Mouse (Mus musculus): Measurements from ENCODE around the gene Klhl6. TPM values are rescaled to one million over a fixed set of nuclear protein-coding genes. Genes with fewer than 3 reads are reported as not detected.

The Klhl6 gene
- polyA plus RNA-seq, 1 experiment from 2014 or later, result 7.9 TPM

DNA sequence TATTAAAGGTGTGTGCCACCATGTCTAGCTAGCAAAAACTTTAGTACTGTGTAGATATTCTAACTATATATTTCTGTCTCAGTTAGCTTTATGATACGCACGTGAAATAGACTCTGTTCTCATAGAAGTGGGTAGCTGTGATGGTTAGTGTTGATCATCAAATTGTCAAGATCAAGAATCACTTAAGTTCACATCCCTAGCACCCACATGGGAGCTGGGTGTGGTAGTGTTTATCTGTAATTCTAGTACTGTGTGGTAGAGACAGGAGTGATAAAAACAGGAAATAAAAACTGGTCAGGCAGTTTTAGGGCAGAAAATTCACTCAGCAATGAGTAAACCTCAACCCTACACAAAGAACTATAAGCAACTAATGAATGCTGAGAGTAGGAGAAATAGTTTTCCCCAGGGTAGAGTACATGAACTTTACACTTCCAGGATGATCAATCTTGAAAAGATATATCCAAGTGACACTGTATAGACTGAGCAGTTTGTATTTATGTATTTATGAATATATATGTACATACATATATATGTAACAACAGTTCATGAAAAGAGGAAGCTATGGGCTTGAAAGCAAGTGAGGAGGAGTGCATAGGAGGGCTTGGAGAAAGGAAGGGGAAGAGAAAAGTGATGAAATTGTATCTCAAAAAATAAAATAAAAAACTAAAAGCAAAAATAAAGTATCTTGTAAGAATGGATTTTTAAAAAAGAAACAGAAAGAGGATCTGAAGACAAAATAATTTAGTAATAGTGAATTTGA, 2.2 kb upstream of the Klhl6 start:
- H3K9ac ChIP-seq, result no peak overlapping the region
- H3K27me3 ChIP-seq, result no peaks in the 10 kb centered on the region
- no peak overlapping the region for H3K27ac ChIP-seq
- no peak for ATAC-seq (ENCODE audit: insufficient number of reproducible peaks, low FRiP score, low TSS enrichment, low read depth)
- H3K4me2 ChIP-seq, result no peak overlapping the region
- H3K4me1 ChIP-seq, result no peaks in the 10 kb centered on the region
- H3K36me3 ChIP-seq, result no peaks in the 10 kb centered on the region
- 88% methylated on average over 2 of the region's 2 CpGs for WGBS
- no peak overlapping the region for H3K4me3 ChIP-seq
- no peaks in the 10 kb centered on the region for H3K9me3 ChIP-seq

DNA sequence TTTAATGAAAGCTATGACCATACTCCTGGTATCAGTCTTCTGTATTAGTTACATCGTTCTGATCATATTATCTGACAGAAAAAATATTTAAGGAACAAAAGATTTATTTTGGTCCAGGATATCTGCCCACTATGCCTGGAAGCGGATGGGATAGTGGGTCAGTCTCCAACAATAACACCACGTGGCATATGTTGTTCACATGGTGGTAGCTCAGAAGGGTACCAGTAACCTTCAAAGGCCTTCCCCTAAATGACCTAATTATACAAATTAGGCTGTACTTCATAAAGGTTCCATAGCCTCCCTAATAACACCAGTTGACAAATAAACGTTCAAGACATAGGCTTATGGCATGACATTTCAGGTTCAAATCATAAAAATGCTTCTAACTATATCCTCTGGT, 722 bp upstream of the Klhl6 start:
- H3K27ac ChIP-seq, result no peak overlapping the region
- no peak overlapping the region for H3K4me2 ChIP-seq
- no peaks in the 10 kb centered on the region for H3K9me3 ChIP-seq
- no peak overlapping the region for H3K9ac ChIP-seq
- no peak for ATAC-seq (ENCODE audit: insufficient number of reproducible peaks, low FRiP score, low TSS enrichment, low read depth)
- H3K27me3 ChIP-seq, result no peaks in the 10 kb centered on the region
- no peaks in the 10 kb centered on the region for H3K4me1 ChIP-seq
- WGBS, result 65% methylated on average over 4 of the region's 4 CpGs
- H3K4me3 ChIP-seq, result no peak overlapping the region
- H3K36me3 ChIP-seq, result no peaks in the 10 kb centered on the region

DNA sequence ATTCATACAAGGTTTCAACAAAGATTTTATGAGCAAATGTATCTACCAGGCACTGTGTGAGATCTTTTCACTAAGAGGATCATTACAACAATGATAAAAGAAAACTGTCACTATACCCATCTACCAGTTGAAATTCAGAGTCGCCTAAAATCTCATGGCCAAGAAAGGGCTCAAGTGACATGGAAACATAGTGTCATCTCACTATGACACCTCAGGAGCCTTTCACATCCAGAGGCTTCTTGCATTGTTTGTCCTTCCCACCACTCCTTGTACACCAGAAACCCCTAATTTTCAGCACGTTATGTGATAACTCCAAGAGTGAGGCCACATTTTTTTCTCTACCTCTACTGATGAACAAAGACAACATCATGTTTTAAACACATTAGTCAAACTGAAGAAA, 1.2 kb downstream of the Klhl6 start:
- H3K27me3 ChIP-seq, result no peaks in the 10 kb centered on the region
- no peaks in the 10 kb centered on the region for H3K36me3 ChIP-seq
- no peak overlapping the region for H3K9ac ChIP-seq
- ATAC-seq (ENCODE audit: insufficient number of reproducible peaks, low FRiP score, low TSS enrichment, low read depth), result no peak
- no peak overlapping the region for H3K27ac ChIP-seq
- no peak overlapping the region for H3K4me3 ChIP-seq
- WGBS, result 82% methylated on average over 2 of the region's 2 CpGs
- no peaks in the 10 kb centered on the region for H3K9me3 ChIP-seq
- no peaks in the 10 kb centered on the region for H3K4me1 ChIP-seq
- H3K4me2 ChIP-seq, result no peak overlapping the region

DNA sequence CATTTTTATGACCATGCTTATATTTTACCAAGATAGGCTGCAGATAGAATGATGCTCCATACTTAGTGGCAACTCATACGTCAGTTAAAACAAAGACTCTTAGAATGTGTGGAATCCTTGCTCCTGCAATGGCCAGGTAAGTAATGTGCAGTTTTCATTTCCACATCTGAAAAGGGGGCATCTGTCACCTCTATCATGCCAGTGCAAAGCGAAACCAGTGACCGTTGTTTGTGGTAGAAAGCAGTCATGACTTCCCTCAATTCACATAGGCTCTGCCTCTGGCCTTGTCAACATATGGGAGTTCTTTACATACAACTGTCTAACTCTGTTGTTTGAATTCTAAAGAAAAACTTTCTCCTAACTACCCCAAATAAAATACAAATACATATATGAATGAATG, 1.8 kb downstream of the Klhl6 start:
- WGBS, result 81% methylated on average over 3 of the region's 3 CpGs
- no peak overlapping the region for H3K4me2 ChIP-seq

DNA sequence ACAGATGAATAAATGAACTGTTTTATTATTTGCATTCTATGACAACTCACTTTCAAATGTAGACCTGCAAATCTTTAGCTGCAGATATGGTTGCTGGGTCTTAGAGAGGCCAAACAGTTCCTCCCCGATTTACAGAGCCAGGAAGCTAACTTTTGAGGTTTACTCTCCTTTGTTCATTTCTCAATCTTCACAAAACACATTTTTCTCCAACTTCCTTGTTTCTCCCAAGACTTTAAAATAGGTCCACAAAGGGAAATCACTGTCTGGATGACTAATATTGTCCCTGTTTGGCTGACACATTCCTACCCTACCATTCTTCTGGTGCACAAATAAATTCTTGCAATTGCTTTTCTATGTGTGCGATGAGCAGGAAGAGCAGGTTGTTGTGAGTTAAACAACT, 3.1 kb downstream of the Klhl6 start:
- Histone ChIP-seq H3K27me3 (no peaks in the 10 kb centered on the region), H3K4me1 (no peaks in the 10 kb centered on the region), H3K27ac (no peak overlapping the region), H3K9me3 (no peaks in the 10 kb centered on the region), H3K36me3 (no peaks in the 10 kb centered on the region), H3K4me3 (no peak overlapping the region), H3K9ac (no peak overlapping the region), H3K4me2 (no peak overlapping the region)
- ATAC-seq (ENCODE audit: insufficient number of reproducible peaks, low FRiP score, low TSS enrichment, low read depth), result no peak
- WGBS, result 79% methylated on average over 2 of the region's 2 CpGs

More for the DNA sequence above, 1.8 kb downstream of the Klhl6 start:
- H3K27me3 ChIP-seq, result no peaks in the 10 kb centered on the region
- no peak overlapping the region for H3K4me3 ChIP-seq
- no peak for ATAC-seq (ENCODE audit: insufficient number of reproducible peaks, low FRiP score, low TSS enrichment, low read depth)
- no peak overlapping the region for H3K27ac ChIP-seq
- H3K4me1 ChIP-seq, result no peaks in the 10 kb centered on the region
- H3K9me3 ChIP-seq, result no peaks in the 10 kb centered on the region
- H3K36me3 ChIP-seq, result no peaks in the 10 kb centered on the region
- no peak overlapping the region for H3K9ac ChIP-seq

DNA sequence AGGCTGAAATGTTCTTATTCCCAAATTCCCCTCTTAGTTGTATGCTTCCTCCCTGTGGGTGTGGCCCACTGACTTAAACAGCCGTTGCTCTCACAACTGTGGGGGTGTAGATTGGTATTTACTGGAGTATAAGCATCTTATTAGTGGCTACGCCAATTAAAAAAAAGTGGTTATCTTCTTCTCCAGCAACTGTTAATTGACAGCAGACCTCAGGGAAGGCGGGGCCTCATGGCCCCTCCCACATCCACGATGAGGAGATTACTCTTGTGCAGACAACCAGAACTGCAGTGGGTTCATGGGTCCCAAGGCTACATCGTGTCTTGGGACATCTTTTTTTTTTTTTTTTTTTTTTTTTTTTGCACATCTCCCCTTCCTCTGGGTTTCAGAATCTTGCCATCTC, 5.6 kb downstream of the Klhl6 start:
- H3K4me3 ChIP-seq, result no peak overlapping the region
- ATAC-seq (ENCODE audit: insufficient number of reproducible peaks, low FRiP score, low TSS enrichment, low read depth), result no peak
- H3K36me3 ChIP-seq, result no peaks in the 10 kb centered on the region
- no peak overlapping the region for H3K4me2 ChIP-seq
- H3K27ac ChIP-seq, result no peak overlapping the region
- no peaks in the 10 kb centered on the region for H3K4me1 ChIP-seq
- H3K27me3 ChIP-seq, result no peaks in the 10 kb centered on the region
- no peak overlapping the region for H3K9ac ChIP-seq
- no peaks in the 10 kb centered on the region for H3K9me3 ChIP-seq
- 46% methylated on average over 5 of the region's 5 CpGs for WGBS

DNA sequence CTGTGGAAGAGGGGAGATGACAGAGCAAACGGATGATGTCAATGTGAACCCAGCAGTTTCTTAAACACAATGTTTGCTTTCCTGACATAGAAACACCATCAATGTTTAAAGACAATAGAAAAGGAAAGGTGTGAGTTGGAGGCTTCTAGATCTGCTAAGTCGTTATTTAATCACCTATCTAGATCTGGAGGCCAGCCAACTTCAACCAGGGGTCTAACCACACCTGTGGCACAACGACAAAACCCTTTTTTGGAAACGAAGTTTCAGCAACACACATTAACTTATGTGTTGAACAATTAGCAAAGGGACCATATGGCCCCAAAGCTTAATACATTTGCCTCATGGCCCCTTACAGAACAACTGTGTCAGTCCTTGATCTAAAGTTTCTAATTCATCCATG, 6.0 kb downstream of the Klhl6 start:
- H3K27me3 ChIP-seq, result no peaks in the 10 kb centered on the region
- ATAC-seq (ENCODE audit: insufficient number of reproducible peaks, low FRiP score, low TSS enrichment, low read depth), result no peak
- no peaks in the 10 kb centered on the region for H3K4me1 ChIP-seq
- no peak overlapping the region for H3K4me3 ChIP-seq
- H3K27ac ChIP-seq, result no peak overlapping the region
- no peak overlapping the region for H3K4me2 ChIP-seq
- H3K9ac ChIP-seq, result no peak overlapping the region
- H3K36me3 ChIP-seq, result no peaks in the 10 kb centered on the region
- WGBS, result 61% methylated on average over 4 of the region's 4 CpGs
- no peaks in the 10 kb centered on the region for H3K9me3 ChIP-seq

DNA sequence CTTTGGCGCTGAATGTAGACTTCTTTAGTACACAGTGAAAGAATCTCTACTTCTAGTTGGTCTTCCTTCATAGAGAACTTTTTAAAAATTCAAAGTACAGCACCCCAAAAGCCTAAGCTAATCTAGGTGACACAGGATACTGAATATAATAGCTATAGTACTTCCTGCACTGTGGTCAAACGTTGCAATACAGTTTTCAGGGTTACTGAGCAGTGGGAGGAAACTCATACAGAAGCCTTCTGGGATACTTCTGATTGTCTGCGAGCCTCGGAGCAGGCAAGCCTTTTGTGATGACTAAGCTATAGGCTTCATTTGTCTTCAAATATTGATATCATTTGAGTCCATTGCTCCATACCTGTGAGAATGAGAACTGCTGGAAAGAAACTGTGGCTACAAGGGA, 7.4 kb downstream of the Klhl6 start:
- no peak overlapping the region for H3K4me3 ChIP-seq
- H3K36me3 ChIP-seq, result no peaks in the 10 kb centered on the region
- no peak overlapping the region for H3K27ac ChIP-seq
- 78% methylated on average over 4 of the region's 4 CpGs for WGBS
- H3K9me3 ChIP-seq, result no peaks in the 10 kb centered on the region
- H3K4me1 ChIP-seq, result no peaks in the 10 kb centered on the region
- no peaks in the 10 kb centered on the region for H3K27me3 ChIP-seq
- no peak for ATAC-seq (ENCODE audit: insufficient number of reproducible peaks, low FRiP score, low TSS enrichment, low read depth)
- no peak overlapping the region for H3K4me2 ChIP-seq
- H3K9ac ChIP-seq, result no peak overlapping the region

DNA sequence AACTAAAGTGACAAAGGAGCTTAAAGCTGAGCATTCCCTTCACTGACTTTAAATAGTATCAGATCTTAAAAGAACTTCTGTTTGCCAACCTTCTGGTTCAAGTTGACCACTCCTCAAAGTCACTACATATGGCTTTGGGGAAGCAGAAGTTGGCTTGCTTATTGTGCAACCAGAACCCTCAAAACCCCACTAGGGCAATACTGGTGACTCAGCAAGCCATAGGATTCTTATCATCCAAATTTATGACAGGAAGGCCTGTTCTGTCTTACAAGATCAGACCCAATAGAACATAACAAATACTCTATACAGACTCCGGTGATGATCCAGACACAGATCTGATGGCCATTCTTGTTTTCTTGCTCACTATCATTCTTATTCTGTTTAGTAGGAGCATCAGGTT, 9.4 kb downstream of the Klhl6 start:
- no peak for ATAC-seq (ENCODE audit: insufficient number of reproducible peaks, low FRiP score, low TSS enrichment, low read depth)
- Histone ChIP-seq H3K4me2 (no peak overlapping the region), H3K9ac (no peak overlapping the region), H3K27me3 (no peaks in the 10 kb centered on the region), H3K27ac (no peak overlapping the region), H3K4me1 (no peaks in the 10 kb centered on the region), H3K9me3 (no peaks in the 10 kb centered on the region), H3K4me3 (no peak overlapping the region), H3K36me3 (no peaks in the 10 kb centered on the region)
- 88% methylated on average over 1 of the region's 1 CpGs for WGBS

DNA sequence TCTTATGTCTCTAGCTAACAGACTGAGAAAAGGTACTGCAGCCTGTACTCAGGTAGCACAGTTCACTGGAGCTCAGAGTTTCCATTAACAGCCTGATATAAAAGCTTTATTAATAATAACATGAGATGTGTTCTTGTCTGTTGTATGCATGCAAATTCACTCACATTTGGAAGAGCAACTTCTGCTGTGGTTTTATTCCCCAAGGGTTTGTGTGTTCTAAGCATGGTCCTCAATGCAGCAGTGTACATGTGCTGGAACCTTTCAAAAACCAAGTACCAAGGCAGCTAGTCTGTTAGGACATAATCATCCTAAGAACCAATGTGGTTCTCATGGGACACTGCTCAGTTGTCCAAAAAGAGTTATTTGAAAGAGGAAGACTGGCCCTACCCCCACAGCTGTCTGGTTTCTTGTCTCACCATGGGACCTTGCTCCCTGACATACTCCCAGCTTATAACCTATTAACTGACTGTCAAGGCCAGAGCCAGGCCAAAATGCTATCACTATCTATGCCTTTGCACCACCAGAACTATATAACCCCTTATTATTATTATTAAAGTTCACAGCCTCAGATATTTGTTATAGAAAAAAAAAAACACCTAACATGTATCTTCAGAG, 10.0 kb downstream of the Klhl6 start:
- Histone ChIP-seq H3K27ac (no peak overlapping the region), H3K36me3 (no peaks in the 10 kb centered on the region), H3K9me3 (no peaks in the 10 kb centered on the region), H3K4me2 (no peak overlapping the region), H3K9ac (no peak overlapping the region), H3K27me3 (no peaks in the 10 kb centered on the region), H3K4me3 (no peak overlapping the region), H3K4me1 (no peaks in the 10 kb centered on the region)
- no peak for ATAC-seq (ENCODE audit: insufficient number of reproducible peaks, low FRiP score, low TSS enrichment, low read depth)

DNA sequence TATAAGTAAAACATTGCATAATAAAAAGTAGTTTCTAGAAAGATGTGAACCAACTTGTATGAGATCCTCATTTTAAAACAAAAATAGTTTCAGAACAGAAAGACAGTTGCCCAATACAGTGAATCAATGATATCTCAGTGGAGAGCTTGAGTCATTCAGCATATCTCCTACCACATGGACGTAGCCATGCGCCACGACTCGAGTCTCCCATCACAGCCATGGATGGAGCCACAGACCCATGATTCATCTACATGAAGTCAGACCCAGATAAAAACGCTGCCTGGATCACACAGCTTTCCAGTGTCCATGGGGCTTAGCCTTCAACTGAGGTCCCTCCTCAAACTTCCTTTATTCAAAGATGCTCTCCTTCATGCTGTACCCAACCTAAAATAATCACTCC, 13.3 kb downstream of the Klhl6 start:
- no peak overlapping the region for H3K4me2 ChIP-seq
- no peaks in the 10 kb centered on the region for H3K9me3 ChIP-seq
- H3K4me1 ChIP-seq, result no peaks in the 10 kb centered on the region
- H3K4me3 ChIP-seq, result no peak overlapping the region
- no peak for ATAC-seq (ENCODE audit: insufficient number of reproducible peaks, low FRiP score, low TSS enrichment, low read depth)
- H3K27ac ChIP-seq, result no peak overlapping the region
- no peaks in the 10 kb centered on the region for H3K36me3 ChIP-seq
- 87% methylated on average over 5 of the region's 5 CpGs for WGBS
- no peaks in the 10 kb centered on the region for H3K27me3 ChIP-seq
- no peak overlapping the region for H3K9ac ChIP-seq

DNA sequence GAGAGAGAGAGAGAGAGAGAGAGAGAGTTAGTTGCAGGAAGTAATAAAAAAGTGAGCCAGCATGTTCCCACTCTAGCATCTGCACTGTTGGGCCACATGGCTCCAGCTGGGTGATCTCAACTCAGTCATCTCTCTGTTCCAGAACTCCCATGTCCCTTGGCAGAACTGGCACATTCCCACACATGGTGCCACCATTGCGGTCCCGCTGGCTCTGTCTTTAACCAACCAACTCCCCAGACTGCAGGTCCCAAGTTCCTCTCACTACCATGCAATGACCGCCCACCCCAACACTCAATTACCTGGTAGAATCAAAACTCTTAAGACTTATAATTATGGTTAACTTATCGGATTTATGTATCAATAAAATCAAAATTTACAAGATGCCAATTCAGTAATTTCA, 14.2 kb downstream of the Klhl6 start:
- no peaks in the 10 kb centered on the region for H3K36me3 ChIP-seq
- no peak overlapping the region for H3K4me2 ChIP-seq
- no peak for ATAC-seq (ENCODE audit: insufficient number of reproducible peaks, low FRiP score, low TSS enrichment, low read depth)
- no peak overlapping the region for H3K9ac ChIP-seq
- H3K9me3 ChIP-seq, result no peaks in the 10 kb centered on the region
- no peaks in the 10 kb centered on the region for H3K4me1 ChIP-seq
- H3K27ac ChIP-seq, result no peak overlapping the region
- no peaks in the 10 kb centered on the region for H3K27me3 ChIP-seq
- H3K4me3 ChIP-seq, result no peak overlapping the region
- 91% methylated on average over 4 of the region's 4 CpGs for WGBS
